Mouse (Mus musculus): ENCODE results near the gene Ube2e3. TPM values are rescaled to one million over a fixed set of nuclear protein-coding genes. Genes with fewer than 3 reads are reported as not detected.

The Ube2e3 gene
- polyA plus RNA-seq, 1 experiment from 2014 or later, result 134 TPM

GRCm38 (mm10) chr2:78854315-78854714 lies 13.6 kb upstream of the Ube2e3 start:
- peak; percentile 28 for DNase-seq (ENCODE audit: low spot score)
- no peak; the same call in 1 of the 2 replicates for ATAC-seq (replicated peaks; ENCODE audit: low FRiP score, low read depth)
- no peaks in the 10 kb centered on the region for H3K9me3 ChIP-seq (replicated peaks; ENCODE audit: low read length)

GRCm38 (mm10) chr2:78858628-78859027 lies 9.3 kb upstream of the Ube2e3 start:
- WGBS, result 71% methylated on average over 6 of the region's 6 CpGs
- Histone ChIP-seq H3K4me2 (ENCODE audit: low read length) (no peak overlapping the region), H3K27me3 (ENCODE audit: insufficient read depth, low read length) (no peaks in the 10 kb centered on the region), H3K36me3 (ENCODE audit: insufficient read depth, low read length) (no peaks in the 10 kb centered on the region), H3K4me1 (replicated peaks; ENCODE audit: insufficient read depth, low read length) (no peaks in the 10 kb centered on the region), H3K27ac (no peak overlapping the region), H3K9me3 (replicated peaks; ENCODE audit: low read length) (no peaks in the 10 kb centered on the region), H3K4me3 (replicated peaks; ENCODE audit: low read depth, low read length) (no peak overlapping the region), H3K9ac (ENCODE audit: low read depth, low read length) (no peak overlapping the region)
- DNase-seq (ENCODE audit: low spot score) (no peak), ATAC-seq (replicated peaks; ENCODE audit: low FRiP score, low read depth) (no peak)
- no peak for TF ChIP-seq CTCF (IDR thresholded peaks at IDR 0.05; ENCODE audit: low read depth)

More at GRCm38 (mm10) chr2:78854315-78854714, 13.6 kb upstream of the Ube2e3 start:
- Histone ChIP-seq H3K27ac (no peak overlapping the region), H3K9ac (ENCODE audit: low read depth, low read length) (no peak overlapping the region), H3K27me3 (ENCODE audit: insufficient read depth, low read length) (no peaks in the 10 kb centered on the region), H3K4me1 (replicated peaks; ENCODE audit: insufficient read depth, low read length) (no peaks in the 10 kb centered on the region), H3K4me3 (replicated peaks; ENCODE audit: low read depth, low read length) (no peak overlapping the region), H3K4me2 (ENCODE audit: low read length) (no peak overlapping the region), H3K36me3 (ENCODE audit: insufficient read depth, low read length) (no peaks in the 10 kb centered on the region)
- 43% methylated on average over 8 of the region's 8 CpGs for WGBS
- no peak for TF ChIP-seq CTCF (IDR thresholded peaks at IDR 0.05; ENCODE audit: low read depth)

DNA sequence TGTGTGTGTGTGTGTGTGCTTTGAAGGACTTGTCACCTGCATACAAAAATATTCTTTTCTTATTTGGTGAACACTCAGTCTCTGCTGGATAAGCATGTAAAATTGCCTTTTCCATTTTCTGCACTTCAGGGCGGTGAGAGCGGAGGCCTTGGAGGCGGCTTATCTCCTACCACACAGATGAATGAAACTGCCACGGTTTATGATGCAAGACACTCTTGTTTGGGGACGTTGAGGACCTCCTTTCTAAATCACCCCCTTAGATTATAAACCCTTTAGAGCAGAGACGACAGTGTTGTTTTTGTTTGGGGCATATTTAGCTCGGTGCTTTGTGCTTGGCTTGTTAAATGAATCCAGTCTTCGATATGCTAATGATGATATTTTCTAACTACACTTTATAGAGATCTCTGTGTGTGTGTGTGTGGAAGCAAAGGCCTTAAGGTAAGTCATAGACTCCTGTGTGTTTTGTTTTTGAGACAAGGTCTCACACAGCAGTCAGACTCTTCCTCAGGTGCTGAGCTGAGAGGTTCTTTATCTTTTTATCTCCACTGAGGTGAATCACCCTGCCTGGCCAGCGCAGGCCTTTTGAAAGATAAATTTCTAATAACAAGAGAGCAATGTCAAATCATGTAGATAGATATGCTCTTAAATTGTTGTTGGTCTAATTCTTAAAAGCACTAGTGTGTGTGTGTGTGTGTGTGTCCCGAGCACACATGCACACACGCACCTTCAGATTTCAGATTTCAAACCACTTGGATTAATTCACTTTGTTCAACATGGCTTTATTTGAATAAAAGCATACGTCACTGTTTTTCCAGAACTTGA lies 8.4 kb upstream of the Ube2e3 start:
- Histone ChIP-seq H3K27me3 (ENCODE audit: insufficient read depth, low read length) (no peaks in the 10 kb centered on the region), H3K4me3 (replicated peaks; ENCODE audit: low read depth, low read length) (no peak overlapping the region), H3K27ac (no peak overlapping the region), H3K4me1 (replicated peaks; ENCODE audit: insufficient read depth, low read length) (no peaks in the 10 kb centered on the region), H3K9ac (ENCODE audit: low read depth, low read length) (no peak overlapping the region), H3K4me2 (ENCODE audit: low read length) (no peak overlapping the region), H3K36me3 (ENCODE audit: insufficient read depth, low read length) (no peaks in the 10 kb centered on the region), H3K9me3 (replicated peaks; ENCODE audit: low read length) (no peaks in the 10 kb centered on the region)
- TF ChIP-seq CTCF (IDR thresholded peaks at IDR 0.05; ENCODE audit: low read depth), result no peak
- WGBS, result 69% methylated on average over 12 of the region's 12 CpGs
- DNase-seq (ENCODE audit: low spot score) (no peak), ATAC-seq (replicated peaks; ENCODE audit: low FRiP score, low read depth) (no peak)

DNA sequence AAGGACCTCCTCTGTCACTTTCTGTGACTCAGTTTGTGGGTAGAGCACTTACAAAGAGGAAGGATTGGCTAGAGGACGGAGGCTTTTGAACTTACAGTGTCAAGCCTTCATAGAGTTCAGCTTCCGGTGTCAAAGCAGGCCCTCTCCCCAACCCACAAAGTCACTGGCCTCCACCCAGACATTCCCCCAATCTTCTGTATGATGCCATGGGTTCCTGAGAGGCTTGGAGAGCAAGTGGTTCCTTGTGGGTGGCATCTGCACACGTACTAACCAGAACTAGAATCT lies 7.9 kb upstream of the Ube2e3 start:
- WGBS, result 86% methylated on average over 3 of the region's 3 CpGs
- no peak overlapping the region for H3K4me2 ChIP-seq (ENCODE audit: low read length)
- H3K27ac ChIP-seq, result no peak overlapping the region
- no peaks in the 10 kb centered on the region for H3K4me1 ChIP-seq (replicated peaks; ENCODE audit: insufficient read depth, low read length)
- no peaks in the 10 kb centered on the region for H3K36me3 ChIP-seq (ENCODE audit: insufficient read depth, low read length)
- H3K9me3 ChIP-seq (replicated peaks; ENCODE audit: low read length), result no peaks in the 10 kb centered on the region
- DNase-seq (ENCODE audit: low spot score), result no peak
- no peaks in the 10 kb centered on the region for H3K27me3 ChIP-seq (ENCODE audit: insufficient read depth, low read length)
- H3K4me3 ChIP-seq (replicated peaks; ENCODE audit: low read depth, low read length), result no peak overlapping the region
- H3K9ac ChIP-seq (ENCODE audit: low read depth, low read length), result no peak overlapping the region
- TF ChIP-seq CTCF (IDR thresholded peaks at IDR 0.05; ENCODE audit: low read depth), result no peak
- ATAC-seq (replicated peaks; ENCODE audit: low FRiP score, low read depth), result no peak

DNA sequence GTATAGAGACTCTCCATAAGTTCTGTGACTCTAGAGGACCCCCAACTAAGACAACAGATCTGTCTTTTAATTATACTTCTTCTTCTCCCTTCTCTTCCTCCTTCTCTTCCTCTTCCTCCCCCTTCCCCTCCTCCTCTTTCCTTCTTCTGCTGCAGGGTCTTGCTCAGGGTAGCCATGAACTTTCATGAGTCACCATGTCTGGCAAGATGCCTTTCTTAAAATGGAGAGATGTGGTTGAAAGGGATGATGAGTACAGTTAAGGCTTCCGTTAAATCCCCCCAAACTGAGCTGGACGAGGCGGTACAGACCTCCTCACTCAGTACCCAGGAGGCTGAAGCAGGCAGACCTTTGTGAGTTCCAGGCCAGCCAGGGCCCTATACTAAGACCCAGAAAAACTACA lies 3.8 kb upstream of the Ube2e3 start:
- TF ChIP-seq CTCF (IDR thresholded peaks at IDR 0.05; ENCODE audit: low read depth), result no peak
- no peak for ATAC-seq (replicated peaks; ENCODE audit: low FRiP score, low read depth)
- no peaks in the 10 kb centered on the region for H3K9me3 ChIP-seq (replicated peaks; ENCODE audit: low read length)
- no peak overlapping the region for H3K9ac ChIP-seq (ENCODE audit: low read depth, low read length)
- no peak for DNase-seq (ENCODE audit: low spot score)
- 99% methylated on average over 3 of the region's 3 CpGs for WGBS
- no peaks in the 10 kb centered on the region for H3K36me3 ChIP-seq (ENCODE audit: insufficient read depth, low read length)
- H3K4me2 ChIP-seq (ENCODE audit: low read length), result no peak overlapping the region
- H3K27ac ChIP-seq, result no peak overlapping the region
- no peaks in the 10 kb centered on the region for H3K4me1 ChIP-seq (replicated peaks; ENCODE audit: insufficient read depth, low read length)
- H3K27me3 ChIP-seq (ENCODE audit: insufficient read depth, low read length), result no peaks in the 10 kb centered on the region
- no peak overlapping the region for H3K4me3 ChIP-seq (replicated peaks; ENCODE audit: low read depth, low read length)

- 71% methylated on average over 5 of the region's 5 CpGs for whole genome bisulfite sequencing
- no peaks in the 10 kb centered on the region for H3K9me3 ChIP-seq (replicated peaks; ENCODE audit: low read length)
- ATAC-seq (replicated peaks; ENCODE audit: low FRiP score, low read depth), result no peak
Observed at GRCm38 (mm10) chr2:78864866-78865265, 3.1 kb upstream of the Ube2e3 start.

DNA sequence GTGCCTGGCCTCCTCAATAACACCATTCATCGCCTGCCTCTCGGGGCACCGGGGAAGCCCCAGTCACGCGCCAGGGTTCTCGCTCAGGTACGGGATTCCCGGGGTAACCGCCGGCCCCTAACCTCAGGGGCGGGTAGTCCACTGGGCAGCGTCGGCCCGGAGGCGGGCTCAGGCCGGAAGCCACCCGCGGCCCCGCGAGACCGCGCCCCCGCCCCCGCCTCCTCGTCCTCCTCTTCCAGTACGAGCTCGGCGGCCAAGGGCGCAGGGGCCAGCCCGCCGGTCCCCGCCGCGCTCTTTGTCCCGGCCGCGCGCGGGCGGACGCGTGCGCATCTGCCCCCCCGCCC lies 559 bp downstream of the Ube2e3 start:
- no peak for TF ChIP-seq CTCF (IDR thresholded peaks at IDR 0.05; ENCODE audit: low read depth)
- peak overlapping the region; percentile 83 for H3K4me2 ChIP-seq (ENCODE audit: low read length)
- under 1% methylated on average over 39 of the region's 44 CpGs for WGBS
- peak overlapping the region; percentile 93 for H3K4me3 ChIP-seq (replicated peaks; ENCODE audit: low read depth, low read length)
- no peaks in the 10 kb centered on the region for H3K27me3 ChIP-seq (ENCODE audit: insufficient read depth, low read length)
- no peaks in the 10 kb centered on the region for H3K9me3 ChIP-seq (replicated peaks; ENCODE audit: low read length)
- H3K27ac ChIP-seq, result peak overlapping the region; percentile 99
- ATAC-seq (replicated peaks; ENCODE audit: low FRiP score, low read depth) (peak; percentile 89), DNase-seq (ENCODE audit: low spot score) (peak; percentile 84)
- peak overlapping the region; percentile 99 for H3K9ac ChIP-seq (ENCODE audit: low read depth, low read length)
- no peaks in the 10 kb centered on the region for H3K36me3 ChIP-seq (ENCODE audit: insufficient read depth, low read length)
- H3K4me1 ChIP-seq (replicated peaks; ENCODE audit: insufficient read depth, low read length), result peaks cover 15% of the 10 kb centered on the region

More at GRCm38 (mm10) chr2:78864866-78865265, 3.1 kb upstream of the Ube2e3 start:
- TF ChIP-seq CTCF (IDR thresholded peaks at IDR 0.05; ENCODE audit: low read depth), result no peak
- Histone ChIP-seq H3K9ac (ENCODE audit: low read depth, low read length) (no peak overlapping the region), H3K27me3 (ENCODE audit: insufficient read depth, low read length) (no peaks in the 10 kb centered on the region), H3K4me3 (replicated peaks; ENCODE audit: low read depth, low read length) (no peak overlapping the region), H3K36me3 (ENCODE audit: insufficient read depth, low read length) (no peaks in the 10 kb centered on the region), H3K4me2 (ENCODE audit: low read length) (no peak overlapping the region), H3K27ac (no peak overlapping the region), H3K4me1 (replicated peaks; ENCODE audit: insufficient read depth, low read length) (no peaks in the 10 kb centered on the region)
- no peak for DNase-seq (ENCODE audit: low spot score)

All from kidney, postnatal 0 days (tissue).